Mouse (Mus musculus) CH12.LX (cell line): ENCODE measurements at regions not wholly inside any gene's neighbourhood (a gene's known extent, or its start where the extent isn't known, plus 50 kb on each side); places are given as distances from the start of the nearest gene placed in this dataset.

Experiments used
- CHD1 ChIP-seq: IDR thresholded peaks from 2 replicates; pipeline ENCODE4 v1.6.1; 2012; ENCODE audit warnings: low read depth, low read length, improper control_type of control experiment, inconsistent platforms
- CTCF ChIP-seq, 2 experiments: IDR thresholded peaks in 1 of 2; conservative IDR thresholded peaks in 1 of 2; 2 replicates each; pipeline ENCODE4 v1.5.1; 2011 to 2012; ENCODE audit warnings: low read depth in 2 of 2, low read length in 2 of 2, improper control_type of control experiment in 1 of 2, inconsistent platforms in 1 of 2, mild to moderate bottlenecking in 1 of 2, moderate library complexity in 1 of 2
- POLR2A ChIP-seq: IDR thresholded peaks from 2 replicates; pipeline ENCODE4 v1.6.1; 2011; ENCODE audit warnings: low read depth, mild to moderate bottlenecking, improper control_type of control experiment, low read length
- TCF12 ChIP-seq: IDR thresholded peaks from 2 replicates; pipeline ENCODE4 v1.6.1; 2014; ENCODE audit warnings: low read depth, mild to moderate bottlenecking, inconsistent platforms, low read length, improper control_type of control experiment
- USF1 ChIP-seq: IDR thresholded peaks from 2 replicates; pipeline ENCODE4 v1.6.1; 2014; ENCODE audit warnings: low read depth, mild to moderate bottlenecking, inconsistent platforms, low read length, improper control_type of control experiment
- ZC3H11A ChIP-seq: IDR thresholded peaks from 2 replicates; pipeline ENCODE4 v1.6.1; 2012; ENCODE audit warnings: low read depth, mild to moderate bottlenecking, inconsistent platforms, low read length, improper control_type of control experiment

- no peak for TF ChIP-seq CHD1
- no peak for TF ChIP-seq POLR2A
- no peak for TF ChIP-seq CTCF (conservative IDR thresholded peaks at IDR 0.05 in 1 of 2, IDR thresholded peaks at IDR 0.05 in 1 of 2; ENCODE audit: low read depth in 2 of 2, low read length in 2 of 2)
- TF ChIP-seq USF1 = no peak
- no peak for TF ChIP-seq ZC3H11A
- TF ChIP-seq TCF12 = no peak
These were observed 73.3 kb upstream of the Sall4 start for GRCm38 (mm10) chr2:168840853-168841712.
